Mouse (Mus musculus) cerebellum, adult 9-10 months (tissue): ENCODE results near the gene Igf2.
A peak's percentile ranks its signal among the peaks of the same experiment; 100 is the strongest.

Experiments used
- DNase-seq: peaks from one replicate; pipeline ENCODE4 v3.0.0; 2022

Gene Igf2

DNA sequence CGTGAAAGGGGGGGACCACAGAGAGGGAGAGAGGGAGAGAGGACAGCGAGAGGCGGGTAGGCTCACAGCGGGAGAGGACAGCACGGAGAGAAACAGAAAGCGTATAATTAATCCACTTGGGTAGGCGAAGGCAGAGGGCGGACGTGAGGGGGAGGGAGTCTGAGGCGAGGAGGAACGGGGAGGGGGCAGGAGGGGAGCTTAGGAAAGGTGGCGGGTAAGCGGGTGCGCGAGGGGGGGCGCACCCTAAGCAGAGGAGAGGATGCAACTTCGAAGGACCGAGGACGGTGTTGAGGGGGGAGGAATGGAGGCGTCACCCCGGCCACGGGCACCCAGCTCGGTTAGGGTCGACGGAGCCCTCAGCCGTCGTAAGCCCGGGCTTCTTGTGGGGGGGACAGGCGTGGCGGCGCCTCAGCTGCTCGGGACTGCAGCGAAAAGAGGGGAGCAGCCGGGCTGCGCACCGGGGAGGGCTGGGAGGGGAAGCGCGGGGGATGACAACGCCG lies 7.9 kb downstream of the Igf2 start:
- DNase-seq: no peak

- no peak for DNase-seq
These were observed 8.6 kb downstream of the Igf2 start for GRCm38 (mm10) chr7:142657821-142658614.

DNA sequence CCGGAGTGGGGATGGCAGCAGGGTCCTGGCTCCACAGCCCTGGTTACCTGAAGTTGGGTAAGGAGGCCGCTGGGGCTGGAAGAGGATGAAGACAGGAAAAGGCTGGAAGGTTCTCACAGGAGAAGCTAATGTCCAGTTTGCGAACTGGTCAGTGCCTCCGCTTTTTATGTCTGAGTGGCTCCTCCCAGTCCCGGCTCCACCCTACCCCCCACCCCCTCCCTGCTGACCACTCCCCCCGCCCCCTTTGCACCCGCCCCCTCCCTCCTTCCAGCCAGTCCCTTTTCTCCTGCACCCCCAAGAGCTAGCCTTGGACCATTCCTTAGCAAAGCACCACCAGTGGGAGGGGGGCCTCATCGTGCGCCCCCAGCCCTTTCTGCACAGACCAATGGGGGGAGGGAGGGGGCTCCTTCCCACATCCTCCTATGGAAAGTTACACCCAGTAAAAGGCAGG lies 9.2 kb downstream of the Igf2 start:
- no peak for DNase-seq

DNA sequence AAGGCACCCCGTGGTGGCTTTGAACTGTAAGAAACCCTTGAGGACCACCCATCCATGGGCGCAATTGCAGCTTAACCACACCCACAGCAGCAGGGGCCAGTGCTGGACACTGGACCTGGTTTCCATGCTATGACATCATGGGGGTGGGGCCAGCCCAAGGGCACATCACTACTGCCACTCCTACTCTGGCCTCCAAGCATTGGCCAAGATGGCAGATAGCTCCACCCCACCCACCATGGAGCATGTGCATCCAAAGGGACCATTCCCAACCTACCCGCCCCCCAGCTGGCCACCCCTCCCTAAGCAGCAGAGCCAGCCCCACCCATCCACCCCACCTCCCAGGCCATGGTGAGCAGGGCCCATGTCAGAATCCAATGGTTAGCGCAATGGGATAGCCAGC lies 10.6 kb downstream of the Igf2 start:
- no peak for DNase-seq

DNA sequence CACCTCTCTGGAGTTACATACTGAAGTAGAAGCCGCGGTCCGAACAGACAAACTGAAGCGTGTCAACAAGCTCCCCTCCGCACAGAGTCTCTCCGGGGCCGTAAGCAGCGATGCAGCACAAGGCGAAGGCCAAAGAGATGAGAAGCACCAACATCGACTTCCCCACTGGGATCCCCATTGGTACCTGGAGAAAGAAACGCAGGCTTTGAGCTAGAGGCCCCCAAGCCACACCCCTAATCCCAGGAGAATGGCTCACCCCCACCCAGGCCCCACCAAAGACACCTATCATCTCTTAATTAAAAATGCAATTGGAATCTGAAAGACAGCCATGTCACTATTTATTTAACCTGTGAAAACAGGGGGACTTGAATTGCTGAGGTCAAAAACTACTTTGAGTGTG lies 11.0 kb downstream of the Igf2 start:
- no peak for DNase-seq

DNA sequence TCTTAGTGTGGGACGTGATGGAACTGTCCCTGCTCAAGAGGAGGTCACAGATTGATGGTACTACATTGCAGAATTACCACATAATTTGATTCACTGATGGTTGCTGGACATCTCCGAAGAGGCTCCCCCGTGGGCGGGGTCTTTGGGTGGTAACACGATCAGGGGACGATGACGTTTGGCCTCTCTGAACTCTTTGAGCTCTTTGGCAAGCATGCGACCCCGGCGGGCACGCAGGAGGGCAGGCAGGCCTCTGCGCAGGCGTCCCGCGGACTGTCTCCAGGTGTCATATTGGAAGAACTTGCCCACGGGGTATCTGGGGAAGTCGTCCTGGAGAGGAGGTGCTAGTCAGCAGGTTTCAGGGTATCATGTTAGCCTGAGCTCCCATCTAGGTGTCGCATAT lies 12.9 kb downstream of the Igf2 start:
- DNase-seq: no peak

- DNase-seq: no peak
These were observed 19.9 kb downstream of the Igf2 start for GRCm38 (mm10) chr7:142646676-142647075.

DNA sequence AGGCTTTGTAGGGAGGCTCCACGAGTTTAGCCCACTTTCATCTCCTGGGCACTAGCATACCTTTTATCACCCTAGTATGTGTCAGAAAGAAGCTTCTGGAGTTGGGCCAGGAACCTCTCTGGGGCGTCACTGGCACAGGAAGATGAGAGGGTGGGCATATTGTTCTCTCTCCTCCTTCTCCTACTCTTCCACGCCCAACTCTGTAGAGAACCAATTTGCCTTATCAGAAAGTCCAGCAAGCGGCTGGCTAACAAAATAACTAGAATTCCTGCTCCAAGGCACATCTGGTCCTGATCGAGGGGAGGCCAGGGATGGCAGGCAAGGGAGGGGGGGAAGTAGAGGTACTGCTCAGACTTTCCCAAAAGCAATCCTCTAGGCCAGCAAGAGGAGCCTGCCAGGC lies 21.6 kb downstream of the Igf2 start:
- no peak for DNase-seq

GRCm38 (mm10) chr7:142636178-142636577 lies 30.4 kb downstream of the Igf2 start:
- DNase-seq: peak; percentile 35

DNA sequence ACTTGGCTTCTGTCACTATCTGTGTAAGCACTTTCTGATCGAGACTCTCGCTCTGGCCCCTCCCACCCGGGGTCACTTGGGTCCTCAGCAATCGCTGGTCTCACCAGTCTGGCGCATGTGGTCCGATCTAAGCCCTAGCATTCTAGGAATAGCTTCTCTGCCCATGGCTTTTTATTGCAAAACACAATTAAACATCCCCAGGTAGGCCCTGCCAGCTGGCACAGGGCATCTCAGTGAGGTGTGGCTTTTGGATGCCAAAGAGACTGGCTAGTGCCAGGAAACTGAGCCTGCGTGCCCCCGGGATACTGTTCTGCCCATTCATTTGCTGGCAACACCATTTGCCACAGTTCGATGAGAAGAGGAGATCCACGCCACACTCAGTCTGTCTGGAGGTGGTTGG lies 35.9 kb downstream of the Igf2 start:
- peak; percentile 84 for DNase-seq

DNA sequence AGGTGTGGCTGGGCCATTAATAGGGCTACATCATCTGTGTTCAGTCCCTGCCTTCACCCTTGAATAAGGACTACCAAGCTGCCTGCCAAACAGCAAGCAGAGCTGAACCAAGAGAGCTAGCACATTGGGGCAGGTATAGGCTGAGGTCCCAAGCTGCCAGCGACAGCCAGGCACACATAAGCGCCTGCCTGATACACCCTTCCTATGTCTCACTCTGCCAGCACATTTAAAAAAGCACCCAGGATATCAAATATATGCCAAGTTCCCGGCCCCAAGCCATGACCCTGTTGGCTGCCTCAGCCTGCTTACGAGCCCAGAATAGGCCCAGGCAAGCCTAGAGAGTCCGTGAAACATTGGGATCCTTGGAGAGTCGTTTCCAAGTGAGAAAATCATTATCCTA lies 36.8 kb downstream of the Igf2 start:
- DNase-seq: no peak

GRCm38 (mm10) chr7:142622180-142622579 lies 44.4 kb downstream of the Igf2 start:
- DNase-seq: no peak

GRCm38 (mm10) chr7:142613077-142613476 lies 53.5 kb downstream of the Igf2 start:
- DNase-seq: no peak

DNA sequence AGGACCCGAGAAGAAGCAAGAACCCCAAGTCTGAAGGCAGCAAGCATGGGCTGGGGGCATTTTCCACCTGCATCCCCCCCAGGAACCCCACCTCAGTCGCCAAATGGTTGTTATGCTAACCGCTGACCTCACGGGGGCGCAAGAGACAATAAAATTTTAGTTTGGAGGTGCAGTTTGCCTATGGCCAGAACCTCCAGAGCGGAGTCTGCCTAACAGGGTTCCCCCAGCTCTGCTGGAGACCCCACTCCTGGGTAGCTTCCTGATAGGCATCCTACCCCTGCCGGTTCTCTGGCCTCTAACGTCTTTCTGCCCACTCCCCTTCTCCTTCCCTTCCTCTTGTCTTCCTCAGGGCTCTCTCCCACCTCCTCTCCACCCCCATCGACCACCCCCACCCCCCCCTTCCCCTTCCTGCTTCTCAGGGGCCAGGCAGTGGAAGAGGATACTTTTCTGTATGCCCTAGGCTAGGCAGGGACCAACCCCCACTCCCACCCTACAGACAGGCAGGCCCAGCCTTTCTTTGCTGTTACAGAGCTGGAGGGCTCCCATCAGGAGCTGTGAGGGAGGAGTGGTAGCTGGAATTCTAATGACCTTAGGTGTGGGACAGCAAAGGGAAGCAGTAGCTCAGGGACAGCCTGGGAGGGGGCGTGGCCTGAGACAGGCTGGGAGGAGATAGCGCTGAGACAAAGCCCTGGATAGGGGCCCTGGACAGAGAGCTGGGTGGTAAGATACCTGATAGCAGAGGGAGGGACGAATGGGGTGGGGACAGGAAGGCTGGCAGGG lies 55.8 kb downstream of the Igf2 start:
- DNase-seq: peak; percentile 48

GRCm38 (mm10) chr7:142600921-142601320 lies 65.7 kb downstream of the Igf2 start:
- no peak for DNase-seq
